Mouse (Mus musculus) gastrocnemius, adult 2 months (tissue): ENCODE data around the gene Cd47. TPM values are rescaled to one million over a fixed set of nuclear protein-coding genes. Genes with fewer than 3 reads are reported as not detected.

Experiments
- DNase-seq: peaks from one replicate; pipeline ENCODE4 v3.0.0; 2022
- H3K27ac ChIP-seq: fragments of 200-600 bp; 2 replicates; pipeline ENCODE4 v1.8.1; 2022; ENCODE audit warnings: mild to moderate bottlenecking
- H3K4me3 ChIP-seq: fragments of 200-600 bp; 2 replicates; pipeline ENCODE4 v1.8.1; 2022; ENCODE audit warnings: mild to moderate bottlenecking, moderate library complexity
- CTCF ChIP-seq: fragments of 200-600 bp; IDR thresholded peaks from 2 replicates; pipeline ENCODE4 v1.8.1; 2022; ENCODE audit warnings: antibody characterized with exemption, mild to moderate bottlenecking, moderate library complexity
- intact Hi-C: fragments of 180-260 bp; cut with DNase I; formaldehyde crosslinking; loops from one replicate; pipeline ENCODE4 v1.15.1; 2025
- total RNA-seq, 2 experiments: library from RNA; stranded (reverse); gene quantifications; 2 replicates each; pipeline ENCODE4 v1.2.3; 2021

The Cd47 gene
- total RNA-seq, 2 experiments from 2014 or later: 24.0 to 29.3 TPM

GRCm38 (mm10) chr16:49896132-49896531 lies 95.8 kb downstream of the Cd47 start:
- DNase-seq: no peak
- no peak for TF ChIP-seq CTCF
- Histone ChIP-seq H3K4me3 (no peak overlapping the region), H3K27ac (no peak overlapping the region)
- intact Hi-C loops: no loop called here

GRCm38 (mm10) chr16:49901395-49901794 lies 101.1 kb downstream of the Cd47 start:
- no peak overlapping the region for H3K4me3 ChIP-seq
- intact Hi-C loops: no loop called here
- TF ChIP-seq CTCF: no peak
- H3K27ac ChIP-seq: no peak overlapping the region
- no peak for DNase-seq

- no peak for DNase-seq
- no peak overlapping the region for H3K4me3 ChIP-seq
- no peak overlapping the region for H3K27ac ChIP-seq
- no peak for TF ChIP-seq CTCF
- intact Hi-C loops: no loop called here
Measured at GRCm38 (mm10) chr16:49902083-49902482, 101.8 kb downstream of the Cd47 start.

GRCm38 (mm10) chr16:49904248-49904930 lies 104.1 kb downstream of the Cd47 start:
- Histone ChIP-seq H3K27ac (peak overlapping the region; percentile 70), H3K4me3 (no peak overlapping the region)
- TF ChIP-seq CTCF: no peak
- DNase-seq: no peak
- intact Hi-C loops: no loop called here

GRCm38 (mm10) chr16:49905041-49905440 lies 104.7 kb downstream of the Cd47 start:
- intact Hi-C loops: no loop called here
- no peak for TF ChIP-seq CTCF
- no peak for DNase-seq
- Histone ChIP-seq H3K27ac (peak overlapping the region; percentile 70), H3K4me3 (peak overlapping the region; percentile 43)

GRCm38 (mm10) chr16:49905601-49906001 lies 105.3 kb downstream of the Cd47 start:
- peak overlapping the region; percentile 70 for H3K27ac ChIP-seq
- DNase-seq: peak; percentile 34
- TF ChIP-seq CTCF: no peak
- intact Hi-C loops: no loop called here
- H3K4me3 ChIP-seq: peak overlapping the region; percentile 43

- intact Hi-C loops: no loop called here
- no peak for TF ChIP-seq CTCF
- no peak overlapping the region; the same call in 1 of the 2 replicates for H3K4me3 ChIP-seq
- DNase-seq: no peak
- peak overlapping the region; percentile 70 for H3K27ac ChIP-seq
Measured at GRCm38 (mm10) chr16:49906066-49906465, 105.7 kb downstream of the Cd47 start.

GRCm38 (mm10) chr16:49906940-49907339 lies 106.6 kb downstream of the Cd47 start:
- Histone ChIP-seq H3K4me3 (no peak overlapping the region), H3K27ac (no peak overlapping the region)
- intact Hi-C loops: no loop called here
- no peak for DNase-seq
- TF ChIP-seq CTCF: no peak

- H3K4me3 ChIP-seq: no peak overlapping the region
- TF ChIP-seq CTCF: no peak
- peak; percentile 32 for DNase-seq
- intact Hi-C loops: no loop called here
- peak overlapping the region; percentile 29; the same call in 1 of the 2 replicates for H3K27ac ChIP-seq
Measured at GRCm38 (mm10) chr16:49907356-49907755, 107.0 kb downstream of the Cd47 start.

GRCm38 (mm10) chr16:49909536-49909935 lies 109.2 kb downstream of the Cd47 start:
- intact Hi-C loops: no loop called here
- TF ChIP-seq CTCF: no peak
- Histone ChIP-seq H3K4me3 (no peak overlapping the region; the same call in 1 of the 2 replicates), H3K27ac (peak overlapping the region; percentile 71)
- DNase-seq: no peak

GRCm38 (mm10) chr16:49914094-49914493 lies 113.8 kb downstream of the Cd47 start:
- H3K27ac ChIP-seq: no peak overlapping the region
- intact Hi-C loops: no loop called here
- DNase-seq: no peak
- TF ChIP-seq CTCF: no peak
- no peak overlapping the region for H3K4me3 ChIP-seq

GRCm38 (mm10) chr16:49915532-49916476 lies 115.5 kb downstream of the Cd47 start:
- no peak for TF ChIP-seq CTCF
- Histone ChIP-seq H3K4me3 (no peak overlapping the region), H3K27ac (no peak overlapping the region)
- no peak for DNase-seq
- intact Hi-C loops: no loop called here

- H3K4me3 ChIP-seq: no peak overlapping the region
- intact Hi-C loops: no loop called here
- H3K27ac ChIP-seq: no peak overlapping the region
- no peak for TF ChIP-seq CTCF
- DNase-seq: no peak
Measured at GRCm38 (mm10) chr16:49920191-49920590, 119.9 kb downstream of the Cd47 start.
